In the genomic region with DNA sequence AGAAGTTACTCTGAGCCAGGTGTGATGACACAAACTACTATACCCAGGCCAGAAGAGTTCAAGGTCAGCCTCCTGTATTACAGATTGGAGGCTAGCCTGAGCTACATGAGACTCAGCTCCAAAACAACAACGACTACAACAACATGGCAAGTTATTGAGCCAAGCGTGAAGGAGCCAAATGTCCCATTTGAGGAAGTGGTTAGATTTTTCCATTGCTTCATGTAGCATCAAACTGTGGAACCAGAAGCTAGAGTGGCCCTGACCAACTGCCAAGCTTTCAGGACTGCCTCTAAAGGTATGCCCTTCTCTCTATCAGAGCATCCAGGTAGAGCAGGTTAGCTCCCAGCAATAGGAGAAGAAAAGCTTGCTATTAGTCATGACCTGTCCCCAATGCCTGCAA, we compare ENCODE assay signal across 23 mouse cellular contexts. TPM values are rescaled to one million over a fixed set of nuclear protein-coding genes. Genes with fewer than 3 reads are reported as not detected.
DNase-seq lines count a peak whose midpoint lies in the region; ATAC-seq and TF ChIP-seq lines count a peak whose summit lies in the region.
"Had no signal": no experiment of that assay in that cellular context is flagged by ENCODE, and none has a peak within 500 bp of the region (broad histone marks: within the 10 kb centered on the region; RNA-seq: fewer than 3 reads in every experiment).

No protein-coding gene starts in this region.

- H3K36me3 ChIP-seq in CH12.LX (replicated peaks in 1 of 2; ENCODE audit: control insufficient read depth in 1 of 2, insufficient read depth in 1 of 2, low read length in 1 of 2), result peaks cover 5 to 82% of the 10 kb centered on the region in 2 experiments
- 0 out of 2 replicates have a peak, but pooled peaks cover 9% of the 10 kb centered on the region for H3K36me3 ChIP-seq in intestine, postnatal 0 days (ENCODE audit: control insufficient read depth, insufficient read depth)
- H3K36me3 ChIP-seq: forebrain, embryonic 15.5 days; hindbrain, embryonic 12.5 days had no signal

- TF ChIP-seq CTCF in CH12.LX (conservative IDR thresholded peaks at IDR 0.05 in 1 of 2, IDR thresholded peaks at IDR 0.05 in 1 of 2; ENCODE audit: low read depth in 2 of 2, low read length in 2 of 2), result no peak
- no peak for TF ChIP-seq CTCF in intestine, postnatal 0 days (IDR thresholded peaks at IDR 0.05; ENCODE audit: low read depth)

- TF ChIP-seq POLR2A in CH12.LX (IDR thresholded peaks at IDR 0.05; ENCODE audit: low read depth, low read length), result no peak

- peaks cover 16 to 74% of the 10 kb centered on the region in 2 experiments for H3K4me1 ChIP-seq in CH12.LX (ENCODE audit: control insufficient read depth in 1 of 2, insufficient read depth in 2 of 2)
- peaks cover 15% of the 10 kb centered on the region; the same call in 1 of the 2 replicates for H3K4me1 ChIP-seq in intestine, postnatal 0 days (replicated peaks; ENCODE audit: control insufficient read depth, insufficient read depth, low read length)

- peak; percentile 91 for TF ChIP-seq EP300 in CH12.LX (IDR thresholded peaks at IDR 0.05; ENCODE audit: low read length)

- peaks cover 9% of the 10 kb centered on the region for H3K9me3 ChIP-seq in CH12.LX (replicated peaks; ENCODE audit: low read length)
- H3K9me3 ChIP-seq in intestine, postnatal 0 days (ENCODE audit: control insufficient read depth), result no peaks in the 10 kb centered on the region
- H3K9me3 ChIP-seq: embryonic facial prominence, embryonic 15.5 days; forebrain, embryonic 15.5 days; G1E; heart, embryonic 10.5 days; hindbrain, embryonic 12.5 days had no signal

- WGBS in intestine, postnatal 0 days, result 97% methylated on average over 2 of the region's 2 CpGs

- peak; percentile 87 for DNase-seq in heart, adult 11 months
- DNase-seq in heart, adult 18-20 months, result no peak
- peak; percentile 70 for DNase-seq in CH12.LX (ENCODE audit: extremely low read depth)
- no peak for DNase-seq in testis, postnatal 10 days (ENCODE audit: low spot score)
- no peak for DNase-seq in adrenal gland, postnatal 36 days
- DNase-seq: adrenal gland, postnatal 10 days; cerebellum, adult 18-20 months; cerebellum, postnatal 10 days; embryo, embryonic 11 days; gastrocnemius, postnatal 10 days; heart, postnatal 10 days; heart, postnatal 4 days had no signal

- H3K4me3 ChIP-seq in CH12.LX (replicated peaks in 1 of 3; ENCODE audit: low read depth in 2 of 3, low read length in 2 of 3, poor library complexity in 1 of 3), result no peak overlapping the region
- H3K4me3 ChIP-seq in intestine, postnatal 0 days (ENCODE audit: low read depth, low read length), result no peak overlapping the region
- H3K4me3 ChIP-seq: embryonic facial prominence, embryonic 15.5 days; erythroblast, embryonic 14.5 days; forebrain, embryonic 15.5 days; heart, embryonic 10.5 days; hindbrain, embryonic 12.5 days had no signal

- peaks cover 6% of the 10 kb centered on the region for H3K79me2 ChIP-seq in CH12.LX (replicated peaks; ENCODE audit: control insufficient read depth, extremely low read depth, insufficient read depth, poor library complexity, severe bottlenecking)

- no peak overlapping the region for H3K4me2 ChIP-seq in CH12.LX (ENCODE audit: insufficient read depth, low read depth, poor library complexity, severe bottlenecking)
- no peak overlapping the region for H3K4me2 ChIP-seq in intestine, postnatal 0 days (replicated peaks; ENCODE audit: low read depth)
- H3K4me2 ChIP-seq: embryonic facial prominence, embryonic 15.5 days; forebrain, embryonic 15.5 days; hindbrain, embryonic 12.5 days had no signal

- dilution Hi-C loops in CH12.LX (cut with MboI; ENCODE audit: extremely low pct_ligation_motif_present, extremely low pct_unique_long_range_greater_than_20kb, low sequenced_read_pairs), result no loop called here

- peak; percentile 67 for ATAC-seq in granulocyte monocyte progenitor cell, adult 5-6 weeks (replicated peaks; ENCODE audit: poor library complexity, severe bottlenecking)
- 0 out of 2 replicates have a peak, but pooled peaks have one; percentile 37 for ATAC-seq in neutrophil, adult 5-6 weeks (ENCODE audit: extremely low read depth, insufficient number of reproducible peaks, low FRiP score, poor library complexity, severe bottlenecking)
- ATAC-seq in intestine, postnatal 0 days, result no peak
- ATAC-seq: forebrain, embryonic 15.5 days; hindbrain, embryonic 16.5 days; inflammation-experienced regulatory T-cells, adult 6 months had no signal

- in situ Hi-C loops in CH12.LX (cut with MboI; ENCODE audit: low pct_ligation_motif_present, low pct_unique_long_range_greater_than_20kb, low sequenced_read_pairs), result no loop called here

- no peak overlapping the region for H3K27ac ChIP-seq in CH12.LX (ENCODE audit: insufficient read depth, low read depth)
- H3K27ac ChIP-seq in intestine, postnatal 0 days (ENCODE audit: low read depth, low read length), result no peak overlapping the region
- H3K27ac ChIP-seq: embryonic facial prominence, embryonic 15.5 days; forebrain, embryonic 15.5 days; heart, embryonic 10.5 days; hindbrain, embryonic 12.5 days had no signal

- H3K9ac ChIP-seq in CH12.LX (ENCODE audit: insufficient read depth, low read depth), result no peak overlapping the region
- H3K9ac ChIP-seq in intestine, postnatal 0 days (ENCODE audit: low read depth, low read length), result no peak overlapping the region
- H3K9ac ChIP-seq: embryonic facial prominence, embryonic 15.5 days; forebrain, embryonic 15.5 days; hindbrain, embryonic 12.5 days had no signal

- TF ChIP-seq RAD21 in CH12.LX (IDR thresholded peaks at IDR 0.05; ENCODE audit: low read depth, low read length), result no peak

- H3K27me3 ChIP-seq in CH12.LX (replicated peaks), result no peaks in the 10 kb centered on the region
- H3K27me3 ChIP-seq in intestine, postnatal 0 days (replicated peaks; ENCODE audit: control insufficient read depth, insufficient read depth, low read length), result no peaks in the 10 kb centered on the region
- H3K27me3 ChIP-seq: embryonic facial prominence, embryonic 15.5 days; forebrain, embryonic 15.5 days; hindbrain, embryonic 12.5 days had no signal

TF ChIP-seq in CH12.LX, 34 proteins besides CTCF, POLR2A, EP300 and RAD21:
- peak; percentile 38 for TF ChIP-seq ETS1 (conservative IDR thresholded peaks at IDR 0.05; ENCODE audit: low read depth, low read length)
- no peak for TF ChIP-seq ELF1 (IDR thresholded peaks at IDR 0.05; ENCODE audit: low read depth, low read length)
- no peak for TF ChIP-seq TBP (conservative IDR thresholded peaks at IDR 0.05; ENCODE audit: low read depth, low read length)
- no peak for TF ChIP-seq ZNF384 (IDR thresholded peaks at IDR 0.05; ENCODE audit: low read depth, low read length)
- TF ChIP-seq USF2 (conservative IDR thresholded peaks at IDR 0.05; ENCODE audit: low read depth, low read length), result no peak
- TF ChIP-seq JUND (conservative IDR thresholded peaks at IDR 0.05; ENCODE audit: low read depth, low read length), result 0 out of 2 replicates have a peak, but pooled peaks have one; percentile 21
- TF ChIP-seq E2F4 (IDR thresholded peaks at IDR 0.05; ENCODE audit: insufficient replicate concordance, low read depth, low read length), result no peak
- TF ChIP-seq JUN (IDR thresholded peaks at IDR 0.05; ENCODE audit: insufficient read depth, low read depth, low read length), result peak; percentile 51; the same call in 1 of the 2 replicates

RNA-seq across cellular contexts. Expression of a gene that starts 19.6 kb away (rescaled TPM):
- total RNA-seq in heart, adult 18-20 months (2021), result 10 to 100 TPM; 18.0 to 20.7 TPM
- total RNA-seq in CH12.LX (2012; rRNA removed), result 3.2 and 4.2 TPM in 2 replicates
- 0.85 and 1.4 TPM in 2 replicates for total RNA-seq in CH12.LX (2014; rRNA removed)
- 15.8 and 15.9 TPM in 2 replicates for polyA plus RNA-seq in CH12.LX (2012; ENCODE audit: insufficient read length, low read depth)
- 16.8 and 19.4 TPM in 2 replicates for total RNA-seq in granulocyte monocyte progenitor cell, adult 5-6 weeks (2014; fragmentation: Nextera tagmentation)
- total RNA-seq in granulocyte monocyte progenitor cell, adult 5-6 weeks (2017), result 4.6 and 6.8 TPM in 2 replicates
- 2.6 and 2.8 TPM in 2 replicates for total RNA-seq in neutrophil, adult 5-6 weeks (2017)
- polyA plus RNA-seq in intestine, postnatal 0 days (2015; fragmentation: Nextera tagmentation; extraction: Ambion mirVana), result 5.6 and 5.7 TPM in 2 replicates
- total RNA-seq in adrenal gland, postnatal 36 days (2021), result 10 to 100 TPM; 32.0 to 38.0 TPM

Comparison
In these comparisons a context has a peak if more than half of its experiments do, and no peak if none do; other contexts are left out.
1. DNase-seq: peak in heart, adult 11 months (single experiment) and CH12.LX (single experiment); none in heart, adult 18-20 months (0 of 2), testis, postnatal 10 days (single experiment) and adrenal gland, postnatal 36 days (0 of 2).